Mouse (Mus musculus): Measurements from ENCODE around the gene Apol6. TPM values are rescaled to one million over a fixed set of nuclear protein-coding genes. Genes with fewer than 3 reads are reported as not detected.
"Not testable (repeated sequence)": the region's sequence is repeated elsewhere in the genome, so short reads cannot be mapped to it uniquely, and the experiment has no call there.

Apol6 gene
- polyA plus RNA-seq, 1 experiment from 2014 or later = not detected

- Histone ChIP-seq H3K36me3 (ENCODE audit: control insufficient read depth, insufficient read depth, low read length) (no peaks in the 10 kb centered on the region), H3K4me1 (replicated peaks; ENCODE audit: control insufficient read depth, insufficient read depth, low read length) (no peaks in the 10 kb centered on the region; the same call in 1 of the 2 replicates), H3K27me3 (ENCODE audit: control insufficient read depth, insufficient read depth, low read length) (no peaks in the 10 kb centered on the region), H3K9me3 (ENCODE audit: control insufficient read depth, low read length) (no peaks in the 10 kb centered on the region; the same call in 1 of the 2 replicates), H3K27ac (ENCODE audit: low read depth, low read length) (no peak overlapping the region), H3K4me2 (ENCODE audit: low read depth, low read length, severe bottlenecking) (no peak overlapping the region), H3K4me3 (ENCODE audit: low read depth, low read length) (no peak overlapping the region), H3K9ac (ENCODE audit: low read length) (no peak overlapping the region)
- no peak for ATAC-seq (replicated peaks; ENCODE audit: low FRiP score)
- WGBS = 49% methylated on average over 5 of the region's 5 CpGs
- DNase-seq (ENCODE audit: low spot score) = no peak
Measured at GRCm38 (mm10) chr15:77054611-77055175, 10.2 kb downstream of the Apol6 start.

- H3K9me3 ChIP-seq (ENCODE audit: control insufficient read depth, low read length) = no peaks in the 10 kb centered on the region; the same call in 1 of the 2 replicates
- ATAC-seq (replicated peaks; ENCODE audit: low FRiP score) = no peak
- H3K4me3 ChIP-seq (ENCODE audit: low read depth, low read length) = no peak overlapping the region
- no peaks in the 10 kb centered on the region; the same call in 1 of the 2 replicates for H3K4me1 ChIP-seq (replicated peaks; ENCODE audit: control insufficient read depth, insufficient read depth, low read length)
- WGBS = 33% methylated on average over 6 of the region's 6 CpGs
- no peak overlapping the region for H3K4me2 ChIP-seq (ENCODE audit: low read depth, low read length, severe bottlenecking)
- no peaks in the 10 kb centered on the region for H3K27me3 ChIP-seq (ENCODE audit: control insufficient read depth, insufficient read depth, low read length)
- no peak overlapping the region for H3K9ac ChIP-seq (ENCODE audit: low read length)
- H3K27ac ChIP-seq (ENCODE audit: low read depth, low read length) = no peak overlapping the region
- DNase-seq (ENCODE audit: low spot score) = no peak
- H3K36me3 ChIP-seq (ENCODE audit: control insufficient read depth, insufficient read depth, low read length) = no peaks in the 10 kb centered on the region
Measured at GRCm38 (mm10) chr15:77056001-77056790, 11.7 kb downstream of the Apol6 start.

GRCm38 (mm10) chr15:77056791-77057051 lies 12.2 kb downstream of the Apol6 start:
- no peak overlapping the region for H3K9ac ChIP-seq (ENCODE audit: low read length)
- WGBS = 61% methylated on average over 3 of the region's 3 CpGs
- H3K4me1 ChIP-seq (replicated peaks; ENCODE audit: control insufficient read depth, insufficient read depth, low read length) = no peaks in the 10 kb centered on the region; the same call in 1 of the 2 replicates
- no peak for ATAC-seq (replicated peaks; ENCODE audit: low FRiP score)
- H3K27me3 ChIP-seq (ENCODE audit: control insufficient read depth, insufficient read depth, low read length) = no peaks in the 10 kb centered on the region
- H3K9me3 ChIP-seq (ENCODE audit: control insufficient read depth, low read length) = no peaks in the 10 kb centered on the region; the same call in 1 of the 2 replicates
- H3K36me3 ChIP-seq (ENCODE audit: control insufficient read depth, insufficient read depth, low read length) = no peaks in the 10 kb centered on the region
- no peak for DNase-seq (ENCODE audit: low spot score)
- no peak overlapping the region for H3K4me2 ChIP-seq (ENCODE audit: low read depth, low read length, severe bottlenecking)
- no peak overlapping the region for H3K27ac ChIP-seq (ENCODE audit: low read depth, low read length)
- H3K4me3 ChIP-seq (ENCODE audit: low read depth, low read length) = no peak overlapping the region

GRCm38 (mm10) chr15:77058566-77058965 lies 14.0 kb downstream of the Apol6 start:
- no peaks in the 10 kb centered on the region for H3K36me3 ChIP-seq (ENCODE audit: control insufficient read depth, insufficient read depth, low read length)
- H3K9me3 ChIP-seq (ENCODE audit: control insufficient read depth, low read length) = no peaks in the 10 kb centered on the region; the same call in 1 of the 2 replicates

GRCm38 (mm10) chr15:77059416-77059815 lies 14.9 kb downstream of the Apol6 start:
- H3K9me3 ChIP-seq (ENCODE audit: control insufficient read depth, low read length); ATAC-seq (replicated peaks; ENCODE audit: low FRiP score); DNase-seq (ENCODE audit: low spot score); H3K9ac ChIP-seq (ENCODE audit: low read length); H3K27me3 ChIP-seq (ENCODE audit: control insufficient read depth, insufficient read depth, low read length); H3K4me3 ChIP-seq (ENCODE audit: low read depth, low read length); H3K4me1 ChIP-seq (replicated peaks; ENCODE audit: control insufficient read depth, insufficient read depth, low read length); H3K36me3 ChIP-seq (ENCODE audit: control insufficient read depth, insufficient read depth, low read length); H3K4me2 ChIP-seq (ENCODE audit: low read depth, low read length, severe bottlenecking); H3K27ac ChIP-seq (ENCODE audit: low read depth, low read length): not testable (repeated sequence)
- WGBS = 96% methylated on average over 4 of the region's 4 CpGs

More at GRCm38 (mm10) chr15:77058566-77058965, 14.0 kb downstream of the Apol6 start:
- no peak overlapping the region for H3K9ac ChIP-seq (ENCODE audit: low read length)
- H3K27me3 ChIP-seq (ENCODE audit: control insufficient read depth, insufficient read depth, low read length) = no peaks in the 10 kb centered on the region
- no peak overlapping the region for H3K27ac ChIP-seq (ENCODE audit: low read depth, low read length)
- H3K4me3 ChIP-seq (ENCODE audit: low read depth, low read length) = no peak overlapping the region
- H3K4me1 ChIP-seq (replicated peaks; ENCODE audit: control insufficient read depth, insufficient read depth, low read length) = no peaks in the 10 kb centered on the region; the same call in 1 of the 2 replicates
- DNase-seq (ENCODE audit: low spot score) (no peak), ATAC-seq (replicated peaks; ENCODE audit: low FRiP score) (no peak)
- no peak overlapping the region for H3K4me2 ChIP-seq (ENCODE audit: low read depth, low read length, severe bottlenecking)

GRCm38 (mm10) chr15:77062746-77063145 lies 18.2 kb downstream of the Apol6 start:
- Histone ChIP-seq H3K9me3 (ENCODE audit: control insufficient read depth, low read length) (no peaks in the 10 kb centered on the region; the same call in 1 of the 2 replicates), H3K27ac (ENCODE audit: low read depth, low read length) (no peak overlapping the region), H3K36me3 (ENCODE audit: control insufficient read depth, insufficient read depth, low read length) (no peaks in the 10 kb centered on the region), H3K27me3 (ENCODE audit: control insufficient read depth, insufficient read depth, low read length) (no peaks in the 10 kb centered on the region), H3K4me3 (ENCODE audit: low read depth, low read length) (no peak overlapping the region), H3K4me1 (replicated peaks; ENCODE audit: control insufficient read depth, insufficient read depth, low read length) (no peaks in the 10 kb centered on the region), H3K9ac (ENCODE audit: low read length) (no peak overlapping the region), H3K4me2 (ENCODE audit: low read depth, low read length, severe bottlenecking) (no peak overlapping the region)
- ATAC-seq (replicated peaks; ENCODE audit: low FRiP score) (no peak), DNase-seq (ENCODE audit: low spot score) (no peak)

- WGBS = 87% methylated on average over 6 of the region's 6 CpGs
- no peak overlapping the region for H3K9ac ChIP-seq (ENCODE audit: low read length)
- ATAC-seq (replicated peaks; ENCODE audit: low FRiP score) = no peak
Measured at GRCm38 (mm10) chr15:77065259-77065852, 20.8 kb downstream of the Apol6 start.

GRCm38 (mm10) chr15:77066233-77066632 lies 21.7 kb downstream of the Apol6 start:
- H3K9me3 ChIP-seq (ENCODE audit: control insufficient read depth, low read length) = no peaks in the 10 kb centered on the region
- no peaks in the 10 kb centered on the region for H3K4me1 ChIP-seq (replicated peaks; ENCODE audit: control insufficient read depth, insufficient read depth, low read length)
- no peaks in the 10 kb centered on the region for H3K27me3 ChIP-seq (ENCODE audit: control insufficient read depth, insufficient read depth, low read length)
- H3K27ac ChIP-seq (ENCODE audit: low read depth, low read length) = no peak overlapping the region
- no peak for DNase-seq (ENCODE audit: low spot score)
- WGBS = 87% methylated on average over 6 of the region's 6 CpGs
- H3K9ac ChIP-seq (ENCODE audit: low read length) = no peak overlapping the region
- H3K4me3 ChIP-seq (ENCODE audit: low read depth, low read length) = no peak overlapping the region
- H3K4me2 ChIP-seq (ENCODE audit: low read depth, low read length, severe bottlenecking) = no peak overlapping the region
- ATAC-seq (replicated peaks; ENCODE audit: low FRiP score) = no peak
- no peaks in the 10 kb centered on the region for H3K36me3 ChIP-seq (ENCODE audit: control insufficient read depth, insufficient read depth, low read length)

More at GRCm38 (mm10) chr15:77065259-77065852, 20.8 kb downstream of the Apol6 start:
- Histone ChIP-seq H3K36me3 (ENCODE audit: control insufficient read depth, insufficient read depth, low read length) (no peaks in the 10 kb centered on the region), H3K4me2 (ENCODE audit: low read depth, low read length, severe bottlenecking) (no peak overlapping the region), H3K27me3 (ENCODE audit: control insufficient read depth, insufficient read depth, low read length) (no peaks in the 10 kb centered on the region), H3K4me1 (replicated peaks; ENCODE audit: control insufficient read depth, insufficient read depth, low read length) (no peaks in the 10 kb centered on the region), H3K9me3 (ENCODE audit: control insufficient read depth, low read length) (no peaks in the 10 kb centered on the region), H3K27ac (ENCODE audit: low read depth, low read length) (no peak overlapping the region), H3K4me3 (ENCODE audit: low read depth, low read length) (no peak overlapping the region)
- DNase-seq (ENCODE audit: low spot score) = no peak

All from forebrain, embryonic 11.5 days (tissue).